Mouse (Mus musculus): ENCODE data around the gene Zfp36l2.

GRCm38 (mm10) chr17:84143219-84143844, 44.4 kb downstream of the Zfp36l2 start:
- TF ChIP-seq RCOR1 (IDR thresholded peaks at IDR 0.05; ENCODE audit: low read depth, low read length) (no peak), MYB (IDR thresholded peaks at IDR 0.05; ENCODE audit: low read depth, low read length) (no peak), KAT2A (conservative IDR thresholded peaks at IDR 0.05; ENCODE audit: low read depth, low read length) (no peak), TCF12 (IDR thresholded peaks at IDR 0.05; ENCODE audit: low read depth, low read length) (no peak), CTCF (IDR thresholded peaks at IDR 0.05 in 2 of 3, conservative IDR thresholded peaks at IDR 0.05 in 1 of 3; ENCODE audit: control insufficient read depth in 1 of 3, insufficient read depth in 1 of 3, low read depth in 2 of 3, low read length in 3 of 3, poor library complexity in 1 of 3, severe bottlenecking in 1 of 3) (no peak), POLR2A (IDR thresholded peaks at IDR 0.05; ENCODE audit: control insufficient read depth in 1 of 2, insufficient read depth in 1 of 2, low read depth in 1 of 2, low read length in 2 of 2, poor library complexity in 1 of 2) (no peak)
